Mouse (Mus musculus) hindbrain, embryonic 14.5 days (tissue): Measurements from ENCODE around the gene Gm9945. TPM values are rescaled to one million over a fixed set of nuclear protein-coding genes. Genes with fewer than 3 reads are reported as not detected.

Experiments used
- ATAC-seq: fragments of 200-750 bp; cut with Nextera tagmentation; 2 replicates; pipeline ENCODE4 v1.8.0; 2017; ENCODE audit warnings: moderate number of reproducible peaks, mild to moderate bottlenecking, moderate TSS enrichment, moderate library complexity; ENCODE audit not compliant: low FRiP score
- DNase-seq: peaks from one replicate; pipeline ENCODE4 v3.0.0-alpha.2; 2015; ENCODE audit warnings: low spot score
- H3K27ac ChIP-seq: fragments of 300-500 bp; sonication (generic); 2 replicates; pipeline ENCODE4 v1.5.1; 2014; ENCODE audit warnings: mild to moderate bottlenecking, moderate library complexity
- H3K27me3 ChIP-seq: fragments of 300-500 bp; sonication (generic); 2 replicates; pipeline ENCODE4 v1.6.1; 2014; ENCODE audit warnings: mild to moderate bottlenecking, low read length, mixed read lengths; ENCODE audit not compliant: control insufficient read depth, insufficient read depth
- H3K36me3 ChIP-seq: fragments of 300-500 bp; sonication (generic); replicated peaks from 2 replicates; pipeline ENCODE4 v1.6.1; 2014; ENCODE audit not compliant: control insufficient read depth, insufficient read depth
- H3K4me1 ChIP-seq: fragments of 300-500 bp; sonication (generic); replicated peaks from 2 replicates; pipeline ENCODE4 v1.6.1; 2014; ENCODE audit warnings: antibody characterized with exemption, low read length, mixed read lengths; ENCODE audit not compliant: control insufficient read depth, insufficient read depth
- H3K4me2 ChIP-seq: fragments of 300-500 bp; sonication (generic); replicated peaks from 2 replicates; pipeline ENCODE4 v1.6.1; 2014; ENCODE audit warnings: mild to moderate bottlenecking, moderate library complexity
- H3K4me3 ChIP-seq: fragments of 300-500 bp; sonication (generic); replicated peaks from 2 replicates; pipeline ENCODE4 v1.5.1; 2014; ENCODE audit warnings: mild to moderate bottlenecking, low read length
- H3K9ac ChIP-seq: fragments of 300-500 bp; sonication (generic); 2 replicates; pipeline ENCODE4 v1.6.1; 2014
- H3K9me3 ChIP-seq: fragments of 300-500 bp; sonication (generic); 2 replicates; pipeline ENCODE4 v1.6.1; 2016; ENCODE audit warnings: low read length; ENCODE audit not compliant: control insufficient read depth
- WGBS: fragments of 180-500 bp; shearing (Covaris S2); extraction: QIAGEN DNeasy Blood & Tissue Kit; methylation state at CpG from one replicate; pipeline ENCODE4 v1.1.7; 2014; 5-methylcytosine and 5-hydroxymethylcytosine counted together
- polyA plus RNA-seq: library from polyadenylated mRNA; unstranded; fragments of >200 nt; fragmentation: Nextera tagmentation; extraction: Ambion mirVana; gene quantifications from 2 replicates; pipeline ENCODE4 v1.2.1, GENCODE M21; 2014

The Gm9945 gene
- polyA plus RNA-seq, 1 experiment from 2014 or later = 0.36 TPM

DNA sequence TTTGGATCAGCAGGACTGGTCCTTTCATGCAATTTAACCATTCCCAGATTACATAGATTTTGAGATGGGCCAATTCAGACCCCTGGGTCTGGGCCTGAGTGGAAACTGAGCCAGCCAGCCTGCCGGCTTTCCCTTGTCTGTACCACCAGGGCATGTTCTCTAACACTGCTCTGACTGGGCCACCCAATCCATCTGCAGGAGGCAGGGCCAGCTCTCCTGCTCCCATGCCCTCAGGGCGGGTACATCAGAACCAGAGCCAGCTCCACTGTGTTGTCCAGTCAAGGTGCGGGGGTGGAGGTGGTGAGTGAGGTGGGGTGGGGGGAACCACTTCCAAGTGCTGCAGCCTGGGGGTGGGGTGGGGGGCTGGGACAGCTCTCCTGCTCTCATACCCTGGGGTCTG, 6.4 kb downstream of the Gm9945 start:
- Histone ChIP-seq H3K27me3 (peaks cover 45% of the 10 kb centered on the region), H3K9ac (no peak overlapping the region), H3K4me2 (no peak overlapping the region), H3K4me1 (peaks cover 6% of the 10 kb centered on the region; the same call in 1 of the 2 replicates), H3K36me3 (no peaks in the 10 kb centered on the region), H3K9me3 (no peaks in the 10 kb centered on the region), H3K27ac (no peak overlapping the region), H3K4me3 (no peak overlapping the region)
- 74% methylated on average over 3 of the region's 3 CpGs for WGBS
- DNase-seq (no peak), ATAC-seq (no peak)

DNA sequence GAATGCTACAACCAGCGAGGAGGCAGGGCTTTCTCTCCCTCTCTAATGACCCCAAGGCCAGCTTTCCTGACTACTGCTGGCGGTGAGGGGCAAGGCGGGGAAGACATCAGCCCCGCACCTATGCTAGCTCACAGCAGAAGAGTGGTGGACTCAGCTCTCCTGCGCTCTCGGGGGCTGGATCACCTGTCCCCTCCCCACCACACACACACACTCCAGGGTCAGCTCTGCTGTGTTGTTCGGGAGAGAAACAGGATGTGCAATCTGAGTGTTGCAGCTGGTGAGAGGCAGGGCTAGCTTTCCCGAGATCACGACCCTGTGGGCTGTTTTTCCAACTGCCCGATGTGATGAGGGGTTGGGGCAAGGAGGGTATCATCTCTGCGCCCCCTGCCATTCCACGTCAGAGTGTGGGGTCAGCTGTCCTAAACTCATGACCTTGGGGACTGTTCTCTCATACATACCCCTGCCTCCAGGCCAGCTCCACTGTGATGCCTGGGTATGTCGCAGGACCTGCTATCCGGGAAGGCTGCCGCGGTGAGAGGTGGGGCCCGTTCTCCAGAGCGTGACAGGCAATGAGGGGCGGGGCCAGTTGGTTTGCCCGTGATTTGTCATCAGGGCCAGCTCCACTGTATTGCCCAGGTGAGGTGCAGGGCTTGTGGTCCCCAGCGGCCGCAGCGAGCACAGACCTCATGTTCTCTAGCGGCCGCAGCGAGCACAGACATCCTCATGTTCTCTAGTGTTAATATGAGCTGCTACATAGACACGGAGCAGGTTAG, 7.0 kb downstream of the Gm9945 start:
- Histone ChIP-seq H3K4me1 (peaks cover 9% of the 10 kb centered on the region; the same call in 1 of the 2 replicates), H3K9ac (0 out of 2 replicates have a peak overlapping the region, but pooled peaks have one; percentile 16), H3K27ac (no peak overlapping the region), H3K4me3 (peak overlapping the region; percentile 14), H3K4me2 (peak overlapping the region; percentile 46), H3K27me3 (peaks cover 39% of the 10 kb centered on the region), H3K9me3 (no peaks in the 10 kb centered on the region), H3K36me3 (no peaks in the 10 kb centered on the region)
- peak; percentile 40 for ATAC-seq
- 16% methylated on average over 27 of the region's 27 CpGs for WGBS
- DNase-seq = no peak

DNA sequence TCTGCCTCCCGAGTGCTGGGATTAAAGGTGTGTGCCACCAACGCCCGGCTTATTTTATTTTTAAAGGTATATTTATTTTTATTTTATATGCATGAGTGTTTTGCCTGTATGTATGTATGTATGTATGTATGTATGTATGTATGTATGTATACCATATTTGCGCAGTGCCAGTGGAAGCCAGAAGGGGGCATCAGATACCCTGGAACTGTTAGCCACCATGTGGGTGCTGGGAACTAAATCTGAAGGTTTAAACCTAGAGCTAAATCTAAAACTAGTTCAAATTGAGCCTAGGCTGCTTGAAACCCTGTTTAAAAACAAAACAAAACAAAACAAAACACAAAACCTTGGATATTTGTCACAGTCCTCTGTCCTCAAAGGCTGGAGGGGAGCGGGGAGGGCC, 9.0 kb downstream of the Gm9945 start:
- ATAC-seq = no peak
- WGBS = 93% methylated on average over 5 of the region's 5 CpGs
- peaks cover 12% of the 10 kb centered on the region; the same call in 1 of the 2 replicates for H3K4me1 ChIP-seq
- H3K36me3 ChIP-seq = no peaks in the 10 kb centered on the region
- H3K4me2 ChIP-seq = no peak overlapping the region
- no peak for DNase-seq
- no peak overlapping the region for H3K9ac ChIP-seq
- peaks cover 27% of the 10 kb centered on the region for H3K27me3 ChIP-seq
- no peak overlapping the region for H3K27ac ChIP-seq
- H3K9me3 ChIP-seq = no peaks in the 10 kb centered on the region
- no peak overlapping the region for H3K4me3 ChIP-seq

DNA sequence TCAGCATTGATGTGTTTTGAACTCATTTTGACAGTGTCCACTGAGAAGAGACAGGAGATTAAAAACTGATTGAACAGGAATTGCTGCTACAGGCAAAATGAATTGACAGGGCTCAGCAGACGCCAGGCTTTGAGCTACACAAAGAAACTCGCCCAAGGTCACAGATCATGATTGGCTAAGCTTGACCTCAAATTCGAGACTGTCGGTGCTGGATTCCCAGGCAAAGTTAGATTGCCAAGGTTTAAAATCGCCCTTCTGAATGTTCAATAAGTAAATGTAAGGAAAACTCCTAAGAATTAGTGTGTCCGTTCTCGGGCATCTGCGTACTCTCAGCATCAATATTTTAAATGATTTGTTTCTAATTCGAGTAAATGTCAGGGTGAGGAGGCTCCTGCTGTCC, 9.5 kb downstream of the Gm9945 start:
- peaks cover 27% of the 10 kb centered on the region for H3K27me3 ChIP-seq
- DNase-seq (no peak), ATAC-seq (no peak)
- H3K36me3 ChIP-seq = no peaks in the 10 kb centered on the region
- H3K4me1 ChIP-seq = peaks cover 12% of the 10 kb centered on the region; the same call in 1 of the 2 replicates
- no peak overlapping the region for H3K4me3 ChIP-seq
- H3K9ac ChIP-seq = no peak overlapping the region
- H3K9me3 ChIP-seq = no peaks in the 10 kb centered on the region
- H3K27ac ChIP-seq = no peak overlapping the region
- H3K4me2 ChIP-seq = no peak overlapping the region
- WGBS = 60% methylated on average over 9 of the region's 9 CpGs

DNA sequence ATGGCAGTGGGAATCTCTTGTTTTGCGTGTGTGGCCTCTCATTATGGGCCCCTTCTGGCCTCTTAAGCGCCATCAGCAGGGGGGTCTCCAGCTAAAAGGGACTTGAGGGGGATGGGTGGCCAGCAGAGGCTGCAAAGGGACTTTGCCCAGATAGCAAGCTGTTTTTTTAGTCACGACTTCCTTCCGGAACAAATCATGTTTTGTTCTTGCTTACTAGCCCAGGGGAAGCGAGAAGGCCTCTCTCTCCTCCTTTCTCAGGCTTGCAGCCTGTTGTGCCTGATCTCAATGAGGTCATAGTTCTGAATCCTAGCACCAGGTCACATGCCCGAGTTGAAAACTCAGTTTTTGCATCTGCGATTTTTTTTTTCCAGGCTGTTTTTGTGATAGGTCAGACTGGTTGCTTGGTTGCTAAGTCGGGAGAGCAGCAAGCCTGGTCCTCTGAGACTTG, 12.0 kb downstream of the Gm9945 start:
- 4% methylated on average over 8 of the region's 8 CpGs for whole genome bisulfite sequencing
- no peak overlapping the region for H3K9ac ChIP-seq
- peak; percentile 42 for DNase-seq
- H3K27me3 ChIP-seq = peaks cover 23% of the 10 kb centered on the region
- H3K27ac ChIP-seq = 0 out of 2 replicates have a peak overlapping the region, but pooled peaks have one; percentile 16
- no peak overlapping the region for H3K4me3 ChIP-seq
- H3K4me1 ChIP-seq = peaks cover 12% of the 10 kb centered on the region; the same call in 1 of the 2 replicates
- no peaks in the 10 kb centered on the region for H3K9me3 ChIP-seq
- no peak overlapping the region for H3K4me2 ChIP-seq
- ATAC-seq = peak; percentile 24; the same call in 1 of the 2 replicates
- H3K36me3 ChIP-seq = no peaks in the 10 kb centered on the region

DNA sequence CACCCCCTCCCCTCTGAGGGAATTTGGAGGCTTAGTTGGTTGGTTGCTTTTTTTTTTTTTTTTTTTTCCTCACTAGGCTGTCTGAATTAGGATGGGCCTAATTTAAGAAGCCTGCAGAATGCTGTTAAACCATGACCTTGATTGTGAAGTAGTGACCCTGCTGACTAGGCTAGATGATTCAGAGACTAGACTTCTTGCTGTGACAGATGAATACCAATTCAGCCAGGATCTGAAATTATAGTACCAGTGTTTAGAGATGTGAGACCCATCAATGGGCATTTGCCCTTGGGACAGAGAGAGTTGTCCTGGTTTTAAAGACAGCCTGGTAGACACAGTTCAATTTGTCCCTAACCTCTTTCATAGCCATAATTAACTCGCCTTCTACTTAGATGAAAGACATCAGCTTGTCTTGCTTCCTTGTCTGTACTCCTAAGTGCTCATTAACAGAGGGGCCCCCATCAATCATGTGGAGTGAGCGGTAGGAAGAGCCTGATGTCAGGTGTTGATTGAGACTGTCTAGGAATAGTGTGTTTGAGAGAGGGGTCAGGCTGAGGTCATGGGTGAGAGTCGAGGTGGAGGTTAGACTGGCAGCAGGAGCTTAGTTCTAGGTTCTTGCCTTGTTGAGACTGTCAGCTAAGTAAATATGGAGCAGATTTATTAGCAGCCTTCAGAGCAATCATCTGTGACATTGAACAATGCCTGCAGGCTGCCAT, 13.4 kb downstream of the Gm9945 start:
- ATAC-seq = no peak
- 18% methylated on average over 3 of the region's 3 CpGs for WGBS
- 0 out of 2 replicates have a peak, but pooled peaks cover 9% of the 10 kb centered on the region for H3K4me1 ChIP-seq
- H3K9me3 ChIP-seq = no peaks in the 10 kb centered on the region
- no peak for DNase-seq
- H3K27me3 ChIP-seq = peaks cover 13% of the 10 kb centered on the region
- H3K9ac ChIP-seq = no peak overlapping the region
- no peak overlapping the region for H3K27ac ChIP-seq
- no peak overlapping the region for H3K4me3 ChIP-seq
- no peaks in the 10 kb centered on the region for H3K36me3 ChIP-seq
- no peak overlapping the region for H3K4me2 ChIP-seq

DNA sequence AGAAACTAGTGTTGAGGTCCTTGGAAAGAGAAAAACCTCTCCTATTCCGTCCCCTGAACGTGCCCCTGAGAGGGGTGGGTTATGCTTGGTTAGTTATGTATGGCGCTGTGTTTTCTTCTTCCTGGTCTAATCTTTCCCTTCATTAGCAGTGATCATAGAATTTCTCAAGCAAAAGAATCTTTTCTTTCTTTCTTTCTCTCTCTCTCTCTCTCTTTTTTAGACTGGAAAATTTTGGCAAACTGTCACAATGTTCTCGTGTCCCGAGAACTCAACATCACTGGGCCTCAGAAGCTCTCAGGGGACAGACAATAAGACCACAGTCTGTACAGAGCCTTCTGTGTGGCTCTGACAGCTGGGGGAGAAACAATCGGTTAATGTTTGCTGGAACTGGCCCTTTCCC, 15.5 kb downstream of the Gm9945 start:
- Histone ChIP-seq H3K27ac (0 out of 2 replicates have a peak overlapping the region, but pooled peaks have one; percentile 51), H3K4me2 (no peak overlapping the region), H3K9me3 (no peaks in the 10 kb centered on the region), H3K4me3 (no peak overlapping the region), H3K27me3 (peaks cover 22% of the 10 kb centered on the region), H3K4me1 (0 out of 2 replicates have a peak, but pooled peaks cover 9% of the 10 kb centered on the region), H3K9ac (no peak overlapping the region), H3K36me3 (no peaks in the 10 kb centered on the region)
- ATAC-seq (no peak), DNase-seq (no peak)
- 16% methylated on average over 6 of the region's 6 CpGs for WGBS

DNA sequence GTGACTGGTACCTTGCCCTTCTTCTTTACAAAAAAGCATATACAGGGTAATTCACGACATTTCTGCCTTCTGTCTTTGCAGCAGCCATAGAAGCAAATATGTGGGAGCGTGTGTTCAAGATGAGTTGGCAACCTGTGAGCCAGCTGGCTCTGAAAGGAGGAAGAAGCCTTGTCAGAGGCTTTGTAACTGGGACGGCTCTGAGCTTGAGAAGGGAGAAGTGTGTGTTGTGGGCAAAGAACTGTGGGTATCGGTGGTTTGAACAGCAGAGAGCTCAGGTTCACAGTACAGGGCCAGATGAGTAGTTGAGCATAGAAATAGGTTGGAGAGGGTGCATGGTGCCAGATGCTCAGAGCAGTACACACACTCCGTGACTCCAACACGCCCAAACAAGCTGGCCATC, 17.0 kb downstream of the Gm9945 start:
- no peak overlapping the region for H3K9ac ChIP-seq
- H3K4me3 ChIP-seq = no peak overlapping the region
- no peaks in the 10 kb centered on the region for H3K9me3 ChIP-seq
- WGBS = 76% methylated on average over 6 of the region's 6 CpGs
- peaks cover 32% of the 10 kb centered on the region for H3K27me3 ChIP-seq
- no peak overlapping the region for H3K4me2 ChIP-seq
- H3K27ac ChIP-seq = no peak overlapping the region
- no peaks in the 10 kb centered on the region for H3K36me3 ChIP-seq
- no peak for ATAC-seq
- H3K4me1 ChIP-seq = 0 out of 2 replicates have a peak, but pooled peaks cover 6% of the 10 kb centered on the region
- DNase-seq = no peak

DNA sequence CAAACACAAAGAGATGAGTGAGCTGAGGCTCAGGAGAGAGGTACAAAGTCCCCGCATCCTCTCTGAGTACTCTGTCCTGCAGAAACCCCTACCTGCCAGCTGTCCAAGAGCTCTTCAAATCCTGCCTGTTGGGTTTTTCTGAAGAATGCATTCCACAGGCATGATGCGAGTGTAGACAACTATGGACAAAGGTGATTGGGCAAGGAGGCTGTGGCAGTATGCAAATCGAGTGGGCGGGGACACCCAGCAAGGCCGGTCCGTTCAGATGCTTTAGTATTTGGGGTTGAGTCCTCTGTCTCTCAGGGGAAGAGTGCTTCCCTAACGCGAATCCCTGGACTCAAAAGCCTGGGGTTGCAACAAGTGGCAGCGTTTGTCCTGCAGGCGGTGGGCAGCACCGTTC, 20.6 kb downstream of the Gm9945 start:
- H3K4me2 ChIP-seq = no peak overlapping the region
- no peak for ATAC-seq
- H3K9ac ChIP-seq = no peak overlapping the region
- no peak for DNase-seq
- 0 out of 2 replicates have a peak, but pooled peaks cover 3% of the 10 kb centered on the region for H3K4me1 ChIP-seq
- peaks cover 32% of the 10 kb centered on the region for H3K27me3 ChIP-seq
- 13% methylated on average over 11 of the region's 11 CpGs for WGBS
- no peaks in the 10 kb centered on the region for H3K9me3 ChIP-seq
- H3K4me3 ChIP-seq = no peak overlapping the region
- no peak overlapping the region for H3K27ac ChIP-seq
- no peaks in the 10 kb centered on the region for H3K36me3 ChIP-seq
